Mouse (Mus musculus) heart, postnatal 36 days (tissue): ENCODE data around the gene Scpep1. TPM values are rescaled to one million over a fixed set of nuclear protein-coding genes. Genes with fewer than 3 reads are reported as not detected.
"Not testable (repeated sequence)": the region's sequence is repeated elsewhere in the genome, so short reads cannot be mapped to it uniquely, and the experiment has no call there.

Source experiments
- DNase-seq, 2 experiments: peaks; one replicate each; pipeline ENCODE4 v3.0.0; 2021 to 2022
- intact Hi-C: fragments of 180-260 bp; cut with DNase I; formaldehyde crosslinking; loops from one replicate; pipeline ENCODE4 v1.15.1; 2025
- total RNA-seq, 2 experiments: library from RNA; stranded (reverse); gene quantifications; 2 replicates each; pipeline ENCODE4 v1.2.3; 2021

Scpep1 gene
- total RNA-seq, 2 experiments from 2014 or later: 19.2 to 21.7 TPM

DNA sequence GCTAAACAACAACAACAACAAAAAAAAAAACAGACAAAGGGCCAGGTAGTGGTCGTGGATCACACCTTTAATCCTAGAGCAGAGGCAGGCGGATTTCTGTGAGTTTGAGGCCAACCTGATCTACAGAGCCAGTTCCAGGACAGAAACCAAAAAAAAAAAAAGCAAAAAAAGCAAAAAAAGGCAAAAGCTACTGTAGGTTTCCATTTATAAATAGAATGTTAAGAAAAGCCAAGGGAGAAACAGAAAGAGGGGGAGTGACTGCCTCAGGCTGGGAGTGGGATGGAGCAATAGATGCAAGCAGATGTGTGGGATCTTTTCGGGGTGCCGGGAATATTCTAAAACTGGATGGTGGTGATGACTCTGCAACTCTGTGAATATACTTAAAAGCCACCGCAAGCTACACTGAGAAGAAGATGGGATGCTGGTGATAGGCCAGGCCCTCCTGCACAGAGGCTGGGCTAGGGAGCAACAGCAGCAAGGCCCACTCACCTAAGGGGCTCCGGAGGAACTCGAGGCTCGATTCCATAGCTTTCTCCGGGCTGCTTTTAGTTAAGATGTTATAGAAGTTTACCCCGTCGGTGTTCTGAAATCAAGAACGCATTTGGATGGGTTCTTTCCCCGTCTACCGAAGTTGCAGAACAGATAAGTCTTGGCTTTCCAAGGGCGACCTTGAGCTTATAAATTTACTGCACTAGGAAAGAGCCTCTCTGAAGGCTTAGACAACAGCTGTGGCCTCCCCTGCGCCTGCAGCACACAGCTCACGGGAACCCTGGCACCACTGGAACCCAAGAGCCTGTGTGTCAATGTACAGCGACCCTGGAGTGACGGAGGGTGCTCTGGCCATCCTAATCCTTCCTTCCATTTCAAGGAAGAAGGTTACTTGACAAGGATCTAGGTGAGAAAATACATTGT lies 20.9 kb downstream of the Scpep1 start:
- no peak for DNase-seq
- intact Hi-C loops: no loop called here

DNA sequence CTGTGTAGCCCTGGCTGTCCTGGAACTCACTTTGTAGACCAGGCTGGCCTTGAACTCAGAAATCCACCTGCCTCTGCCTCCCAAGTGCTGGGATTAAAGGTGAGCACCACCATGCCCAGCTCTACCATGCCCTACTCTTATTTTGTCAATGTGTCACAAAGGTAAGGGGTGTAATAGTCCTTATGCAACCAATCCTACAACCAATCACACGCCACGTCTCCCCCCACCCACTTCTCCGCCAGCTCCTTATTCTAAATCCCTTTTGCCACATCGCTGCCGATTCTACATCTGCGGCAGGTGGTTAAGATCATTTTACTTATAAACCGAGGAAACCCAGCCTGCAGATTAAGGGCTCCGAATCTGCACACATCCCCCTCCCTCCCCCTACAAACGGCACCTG lies 22.2 kb downstream of the Scpep1 start:
- intact Hi-C loops: no loop called here
- DNase-seq: no peak

DNA sequence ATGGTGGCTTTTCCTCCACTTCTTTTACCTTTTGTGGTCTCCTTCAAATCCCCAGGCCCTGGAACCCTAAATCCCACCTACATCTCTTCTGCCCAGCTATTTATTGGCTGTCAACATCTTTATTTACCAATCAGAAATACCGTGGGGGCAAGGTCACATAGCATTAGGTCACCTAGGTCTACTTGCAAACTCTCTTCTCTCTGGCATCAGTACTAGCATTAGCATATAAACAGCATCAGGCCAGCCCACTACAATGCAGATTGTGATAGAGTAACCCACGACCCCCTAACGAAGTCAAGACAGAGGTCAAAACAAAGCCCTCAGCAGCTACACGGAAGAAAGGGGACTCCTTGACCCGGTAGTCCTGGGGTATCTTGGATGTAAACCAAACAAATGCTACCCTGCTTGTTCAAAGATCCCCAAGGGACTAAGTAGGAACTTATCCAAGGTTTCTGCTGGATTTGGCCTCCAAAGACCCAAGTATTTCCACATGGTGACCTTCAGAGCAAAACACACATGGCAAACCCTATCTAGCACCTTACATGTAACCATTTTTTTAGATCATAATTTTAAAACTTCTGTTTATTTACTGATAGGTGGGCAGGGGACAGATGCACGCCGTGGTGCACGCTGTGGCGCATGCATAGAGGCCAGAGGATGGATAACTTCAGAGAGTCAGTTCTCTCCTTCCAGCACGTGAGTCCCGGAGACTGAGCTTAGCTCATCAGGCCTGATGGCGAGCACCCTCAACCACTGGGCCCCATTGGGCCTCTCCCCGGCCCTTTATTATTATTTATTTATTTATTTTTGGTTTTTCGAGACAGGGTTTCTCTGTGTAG lies 23.4 kb downstream of the Scpep1 start:
- intact Hi-C loops: no loop called here
- no peak for DNase-seq

GRCm38 (mm10) chr11:88926566-88926965 lies 28.7 kb downstream of the Scpep1 start:
- intact Hi-C loops: no loop called here
- DNase-seq: no peak

GRCm38 (mm10) chr11:88909388-88910036 lies 45.8 kb downstream of the Scpep1 start:
- intact Hi-C loops: loop anchor here (5.0 kb wide), 4 partner anchors 47 to 63 kb away; partner anchors contain the start of genes Akap1, Coil and Scpep1

DNA sequence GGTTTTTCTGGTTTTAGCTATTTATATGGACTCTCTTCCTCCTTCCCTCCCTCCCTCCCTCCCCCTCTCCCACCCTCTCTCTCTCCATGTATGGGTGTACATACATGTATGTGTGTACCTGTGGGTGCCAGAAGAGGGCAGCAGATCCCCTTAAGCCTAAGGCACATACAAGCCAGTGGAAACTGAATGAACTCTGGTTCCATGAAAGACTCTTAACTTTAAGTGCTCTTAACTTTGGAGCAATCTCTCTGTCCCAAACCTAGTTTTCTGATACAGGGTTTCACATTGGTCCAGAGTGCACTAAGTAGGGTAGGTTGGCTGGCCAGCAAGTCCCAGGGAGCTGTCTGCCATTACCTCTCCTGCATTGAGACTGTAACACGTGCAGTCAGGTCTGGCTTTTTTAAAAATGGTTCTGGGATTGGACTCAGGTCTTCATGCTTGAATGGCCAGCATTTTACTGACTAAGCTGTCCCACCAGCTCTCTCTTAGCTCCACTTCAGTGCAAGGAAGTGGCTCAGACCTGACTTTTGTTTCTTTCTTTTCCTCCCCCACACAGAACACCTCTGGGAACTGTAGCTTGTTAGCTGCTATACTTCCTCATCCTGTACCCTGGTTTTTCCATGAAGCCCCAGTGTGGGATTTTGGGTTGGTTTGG lies 46.6 kb downstream of the Scpep1 start:
- DNase-seq: peak; percentile 56 to 69
- intact Hi-C loops: loop anchor here (5.0 kb wide), 4 partner anchors 46 to 64 kb away; partner anchors contain the start of genes Akap1, Coil and Scpep1

More at GRCm38 (mm10) chr11:88909388-88910036, 45.8 kb downstream of the Scpep1 start:
- DNase-seq: peak; percentile 54 to 63

DNA sequence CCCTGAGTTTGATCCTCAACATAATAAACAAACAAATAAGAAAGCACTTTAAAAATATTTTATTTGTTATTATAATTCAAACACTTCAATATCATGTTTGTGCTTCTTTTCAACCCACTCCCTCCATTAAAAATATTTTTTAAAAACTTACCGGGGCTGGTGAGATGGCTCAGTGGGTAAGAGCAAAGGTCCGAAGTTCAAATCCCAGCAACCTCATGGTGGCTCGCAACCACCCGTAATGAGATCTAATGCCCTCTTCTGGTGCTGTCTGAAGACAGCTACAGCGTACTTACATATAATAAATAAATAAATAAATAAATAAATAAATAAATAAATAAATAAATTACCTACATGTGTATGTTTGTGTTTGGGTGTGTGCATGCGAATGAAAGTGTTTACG lies 47.4 kb downstream of the Scpep1 start:
- intact Hi-C loops: loop anchor here (5.0 kb wide), 4 partner anchors 46 to 64 kb away; partner anchors contain the start of genes Akap1, Coil and Scpep1
- no peak for DNase-seq

- no peak for DNase-seq
- intact Hi-C loops: loop anchor here (5.0 kb wide), 4 partner anchors 43 to 67 kb away; partner anchors contain the start of genes Akap1, Coil and Scpep1
These were observed 49.6 kb downstream of the Scpep1 start for GRCm38 (mm10) chr11:88905621-88906020.

DNA sequence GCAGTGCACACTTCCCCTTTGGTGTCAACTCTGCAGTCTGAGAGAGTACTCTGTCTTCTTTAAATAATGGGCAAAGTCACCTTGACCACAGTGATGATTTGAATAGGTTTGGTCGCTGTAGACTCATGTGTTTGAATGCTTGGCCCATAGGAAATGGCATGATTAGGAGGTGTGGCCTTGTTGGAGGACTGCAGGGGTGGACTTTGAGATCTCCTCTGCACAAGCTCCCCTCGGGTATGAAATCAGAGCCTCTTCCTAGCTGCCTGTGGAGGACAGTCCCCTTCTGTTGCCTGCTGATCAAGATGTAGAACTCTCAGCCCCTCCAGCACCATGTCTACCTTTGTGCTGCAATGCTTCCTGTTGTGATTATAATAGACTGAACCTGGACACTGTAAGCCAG lies 51.2 kb downstream of the Scpep1 start:
- intact Hi-C loops: no loop called here
- no peak for DNase-seq

DNA sequence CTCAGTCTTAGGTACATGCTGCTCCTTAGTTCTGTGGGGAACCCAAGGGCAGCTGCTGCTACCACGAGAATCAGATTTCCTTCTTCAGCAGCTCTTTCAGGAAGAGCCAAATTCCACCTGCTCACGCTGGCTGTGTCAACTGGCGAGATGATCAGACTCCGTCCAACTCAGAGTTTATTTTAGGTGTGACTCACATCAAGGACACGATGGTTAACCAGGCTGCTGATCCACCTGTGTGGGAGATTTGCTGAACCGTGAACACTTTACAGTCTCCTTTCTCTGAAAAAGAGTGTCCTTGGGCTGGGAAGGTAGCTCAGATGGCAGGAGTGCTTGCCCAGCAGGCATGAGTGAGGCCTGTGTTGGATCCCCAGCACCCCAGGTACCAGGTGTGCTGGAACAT lies 52.5 kb downstream of the Scpep1 start:
- intact Hi-C loops: no loop called here
- no peak for DNase-seq

DNA sequence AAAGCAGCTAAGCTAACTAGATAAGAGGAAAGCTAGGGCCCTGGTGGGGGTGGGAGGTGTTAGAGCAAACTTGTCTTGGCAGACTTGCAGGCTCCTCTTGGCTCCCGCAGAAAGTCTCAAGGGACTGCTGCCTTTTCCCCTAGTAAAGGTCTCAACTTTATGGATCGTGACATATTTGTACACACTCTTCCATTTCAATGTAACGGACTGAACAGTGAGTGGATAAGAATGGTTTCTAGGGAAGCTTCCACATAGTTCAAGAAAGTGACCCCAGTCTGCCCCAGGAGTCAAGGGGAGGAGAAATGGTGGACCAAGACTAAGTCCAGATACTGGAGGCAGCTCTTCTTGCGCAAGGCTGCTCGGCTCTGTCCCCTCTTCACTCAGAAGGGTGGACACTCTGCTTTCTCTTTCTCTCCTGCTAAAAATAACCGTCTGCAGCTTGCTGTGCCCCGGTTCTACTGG lies 53.9 kb downstream of the Scpep1 start:
- peak; percentile 33 to 60 for DNase-seq
- intact Hi-C loops: no loop called here

DNA sequence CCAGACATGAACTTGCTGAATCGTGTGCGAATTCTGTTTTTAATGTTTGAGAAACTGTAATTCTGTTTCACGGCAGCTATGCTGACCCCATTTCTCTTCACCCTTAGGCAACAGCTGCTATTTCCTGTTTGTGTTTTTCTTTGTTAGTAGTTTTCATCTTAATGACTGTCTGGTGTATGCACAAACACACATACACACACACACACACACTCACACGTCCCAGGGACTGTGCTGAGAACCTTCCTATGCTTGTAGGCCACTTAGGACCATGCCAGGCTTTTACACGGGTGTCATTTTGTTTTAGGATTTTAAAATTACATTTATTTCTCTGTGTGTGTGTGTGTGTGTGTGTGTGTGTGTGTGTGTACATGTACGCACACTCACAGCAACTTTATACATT lies 55.7 kb downstream of the Scpep1 start:
- DNase-seq: no peak
- intact Hi-C loops: no loop called here

GRCm38 (mm10) chr11:88898380-88898763 lies 56.9 kb downstream of the Scpep1 start:
- no peak for DNase-seq
- intact Hi-C loops: no loop called here

- DNase-seq: peak; percentile 24 to 48
- intact Hi-C loops: no loop called here
These were observed 57.5 kb downstream of the Scpep1 start for GRCm38 (mm10) chr11:88897624-88898379.

DNA sequence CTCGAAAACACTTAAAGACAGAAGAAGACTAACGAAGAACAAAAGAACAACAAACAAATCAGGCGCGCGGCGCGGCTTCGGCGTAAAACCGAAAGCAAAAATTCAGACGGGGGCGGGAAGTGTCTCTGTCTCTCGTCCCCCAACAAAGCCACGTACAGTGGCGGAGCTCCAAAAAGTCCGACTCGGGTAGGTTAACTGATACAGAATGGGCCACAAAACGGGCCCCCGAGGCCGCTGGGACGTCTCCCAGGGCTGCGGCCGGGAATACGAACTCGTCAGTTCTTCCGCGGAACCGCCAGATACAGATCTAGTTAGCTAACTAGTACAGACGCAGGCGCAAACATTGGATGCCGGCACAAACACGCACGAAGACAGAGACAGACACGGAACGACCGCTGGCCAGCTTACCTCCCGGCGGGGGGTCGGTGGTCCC lies 59.4 kb downstream of the Scpep1 start:
- intact Hi-C loops: not testable (repeated sequence)
- DNase-seq: peak in 1 of 2 experiments; percentile 58

GRCm38 (mm10) chr11:88895235-88895634 lies 60.0 kb downstream of the Scpep1 start:
- intact Hi-C loops, DNase-seq: not testable (repeated sequence)

- intact Hi-C loops, DNase-seq: not testable (repeated sequence)
These were observed 61.0 kb downstream of the Scpep1 start for GRCm38 (mm10) chr11:88894279-88894678.

- DNase-seq, intact Hi-C loops: not testable (repeated sequence)
These were observed 61.8 kb downstream of the Scpep1 start for GRCm38 (mm10) chr11:88893501-88893900.

- intact Hi-C loops, DNase-seq: not testable (repeated sequence)
These were observed 62.5 kb downstream of the Scpep1 start for GRCm38 (mm10) chr11:88892789-88893188.
